Mouse (Mus musculus): ENCODE measurements around the gene Otulin. TPM values are rescaled to one million over a fixed set of nuclear protein-coding genes. Genes with fewer than 3 reads are reported as not detected.

Gene Otulin
- total and polyA plus RNA-seq, 3 experiments = 65.5 to 70.6 TPM; not detected in 1

GRCm38 (mm10) chr15:27659592-27660244 is 29.2 kb upstream of the Otulin start (continued):
- TF ChIP-seq ZNF384 (IDR thresholded peaks at IDR 0.05; ENCODE audit: low read depth, low read length) = peak; percentile 44
- TF ChIP-seq TAL1 (IDR thresholded peaks at IDR 0.05; ENCODE audit: low read length) = no peak
- no peak for TF ChIP-seq CHD2 (IDR thresholded peaks at IDR 0.05; ENCODE audit: low read length)
- 0 out of 2 replicates have a peak, but pooled peaks have one; percentile 53 for TF ChIP-seq JUND (IDR thresholded peaks at IDR 0.05; ENCODE audit: low read depth, low read length)
- TF ChIP-seq MXI1 (IDR thresholded peaks at IDR 0.05; ENCODE audit: low read depth, low read length) = peak; percentile 58
- peak; percentile 88 for TF ChIP-seq MAX (IDR thresholded peaks at IDR 0.05; ENCODE audit: low read length)
- no peak for TF ChIP-seq MYB (IDR thresholded peaks at IDR 0.05; ENCODE audit: low read depth, low read length)
- TF ChIP-seq POLR2A (IDR thresholded peaks at IDR 0.05; ENCODE audit: control insufficient read depth in 1 of 2, insufficient read depth in 1 of 2, low read depth in 1 of 2, low read length in 2 of 2, poor library complexity in 1 of 2) = no peak
- no peak for TF ChIP-seq KAT2A (conservative IDR thresholded peaks at IDR 0.05; ENCODE audit: low read depth, low read length)
- TF ChIP-seq POLR2AphosphoS2 (IDR thresholded peaks at IDR 0.05; ENCODE audit: low read length) = no peak
- TF ChIP-seq HCFC1 (IDR thresholded peaks at IDR 0.05; ENCODE audit: low read depth, low read length) = peak; percentile 53; the same call in 1 of the 2 replicates
- no peak for TF ChIP-seq MAFK (IDR thresholded peaks at IDR 0.05; ENCODE audit: borderline replicate concordance, low read depth, low read length)
- no peak for TF ChIP-seq USF2 (IDR thresholded peaks at IDR 0.05; ENCODE audit: borderline replicate concordance in 1 of 2, insufficient read depth in 1 of 2, low read depth in 1 of 2, low read length in 2 of 2)
- TF ChIP-seq CHD1 (IDR thresholded peaks at IDR 0.05; ENCODE audit: low read depth, low read length) = no peak
- TF ChIP-seq SMC3 (IDR thresholded peaks at IDR 0.05; ENCODE audit: low read depth, low read length) = peak; percentile 97
- 0 out of 2 replicates have a peak, but pooled peaks have one; percentile 41 for TF ChIP-seq ELF1 (IDR thresholded peaks at IDR 0.05; ENCODE audit: low read depth, low read length)

- no peaks in the 10 kb centered on the region for H3K27me3 ChIP-seq (ENCODE audit: control insufficient read depth in 1 of 2, insufficient read depth in 2 of 2, low read length in 2 of 2)
- DNase-seq (ENCODE audit: low read depth, low spot score) = peak; percentile 25
- peaks cover 2 to 3% of the 10 kb centered on the region in 2 experiments; a peak in 2 of 4 replicates for H3K4me1 ChIP-seq (ENCODE audit: control insufficient read depth in 1 of 2, insufficient read depth in 2 of 2, low read length in 2 of 2)
- H3K4me3 ChIP-seq (ENCODE audit: control insufficient read depth in 1 of 2, insufficient read depth in 1 of 2, low read depth in 2 of 2, low read length in 2 of 2) = no peak overlapping the region
- H3K36me3 ChIP-seq (ENCODE audit: control insufficient read depth in 1 of 2, insufficient read depth in 2 of 2, low read length in 2 of 2) = peaks cover 0 to 2% of the 10 kb centered on the region in 2 experiments; a peak in 1 of 4 replicates
- no peak for TF ChIP-seq USF1 (IDR thresholded peaks at IDR 0.05; ENCODE audit: low read depth, low read length)
- no peak for TF ChIP-seq RCOR1 (IDR thresholded peaks at IDR 0.05; ENCODE audit: low read depth, low read length)
- TF ChIP-seq SIN3A (IDR thresholded peaks at IDR 0.05; ENCODE audit: low read length) = no peak
- no peak for TF ChIP-seq ETS1 (IDR thresholded peaks at IDR 0.05; ENCODE audit: low read depth, low read length)
- no peak for TF ChIP-seq JUND (IDR thresholded peaks at IDR 0.05; ENCODE audit: low read depth, low read length)
- TF ChIP-seq KAT2A (conservative IDR thresholded peaks at IDR 0.05; ENCODE audit: low read depth, low read length) = no peak
- no peak for TF ChIP-seq ZC3H11A (IDR thresholded peaks at IDR 0.05; ENCODE audit: low read depth, low read length)
- no peak for TF ChIP-seq GABPA (IDR thresholded peaks at IDR 0.05; ENCODE audit: low read depth, low read length)
- no peak for TF ChIP-seq MAX (IDR thresholded peaks at IDR 0.05; ENCODE audit: low read length)
- TF ChIP-seq MYC (IDR thresholded peaks at IDR 0.05; ENCODE audit: low read depth, low read length) = no peak
- TF ChIP-seq EP300 (IDR thresholded peaks at IDR 0.05; ENCODE audit: low read depth in 1 of 2, low read length in 2 of 2) = no peak
- no peak overlapping the region for H3K9ac ChIP-seq (ENCODE audit: control insufficient read depth, low read depth, low read length, poor library complexity, severe bottlenecking)
- H3K79me2 ChIP-seq (ENCODE audit: control insufficient read depth, insufficient read depth, low read length, poor library complexity) = no peaks in the 10 kb centered on the region
- H3K9me3 ChIP-seq (replicated peaks; ENCODE audit: insufficient read depth, low read length) = no peaks in the 10 kb centered on the region
- H3K27ac ChIP-seq (ENCODE audit: control insufficient read depth, low read depth, low read length) = no peak overlapping the region
Measured at GRCm38 (mm10) chr15:27659143-27659542, 28.6 kb upstream of the Otulin start.

Data from MEL (cell line).